Mouse (Mus musculus): ENCODE data around the gene Rcn1. TPM values are rescaled to one million over a fixed set of nuclear protein-coding genes. Genes with fewer than 3 reads are reported as not detected.

The Rcn1 gene
- polyA plus RNA-seq, 1 experiment from 2014 or later, result 180 TPM

DNA sequence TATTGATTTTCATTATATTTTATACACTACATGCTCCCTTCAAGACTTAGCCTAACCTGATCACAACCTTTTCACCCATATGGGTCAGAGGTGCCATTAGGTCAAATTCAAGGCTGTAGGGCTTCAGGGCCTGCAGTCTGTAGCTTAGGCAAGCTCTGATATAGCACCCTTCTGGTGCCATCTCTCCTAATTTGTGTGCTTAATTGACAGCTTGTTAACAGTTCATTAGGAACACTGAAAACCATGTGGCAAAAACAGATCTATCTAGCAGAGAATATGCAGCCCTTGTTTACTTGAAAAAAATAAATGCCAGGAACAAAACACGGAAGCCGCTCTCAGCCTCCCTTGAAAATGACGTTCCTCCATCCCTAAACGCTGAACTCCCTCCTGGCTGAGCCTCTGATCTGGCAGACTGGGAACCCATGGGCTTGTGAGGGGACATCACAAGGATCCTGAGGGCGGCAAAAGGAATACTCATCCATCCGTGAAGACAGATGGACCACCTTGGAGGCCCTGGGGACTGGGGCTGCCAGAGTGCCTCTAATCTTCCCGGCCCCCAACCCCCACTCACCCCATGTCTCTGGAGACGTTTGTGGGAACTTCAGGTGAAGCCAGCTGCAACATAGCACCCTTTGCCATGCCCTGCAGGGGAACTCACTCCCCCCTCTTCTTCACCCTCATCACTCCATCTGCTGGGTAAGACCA, 61.8 kb downstream of the Rcn1 start:
- H3K36me3 ChIP-seq, result no peaks in the 10 kb centered on the region
- H3K9me3 ChIP-seq (replicated peaks), result no peaks in the 10 kb centered on the region
- H3K4me3 ChIP-seq, result no peak overlapping the region
- no peak overlapping the region for H3K27ac ChIP-seq (ENCODE audit: poor library complexity, severe bottlenecking)
- H3K9ac ChIP-seq, result no peak overlapping the region
- 36% methylated on average over 8 of the region's 8 CpGs for WGBS
- peaks cover 9% of the 10 kb centered on the region for H3K27me3 ChIP-seq (replicated peaks)
- H3K4me2 ChIP-seq, result no peak overlapping the region
- peaks cover 13% of the 10 kb centered on the region for H3K4me1 ChIP-seq (replicated peaks)
- ATAC-seq (ENCODE audit: insufficient number of reproducible peaks, low FRiP score), result no peak

GRCm38 (mm10) chr2:105336314-105337027, 62.6 kb downstream of the Rcn1 start:
- no peak overlapping the region for H3K4me3 ChIP-seq
- H3K36me3 ChIP-seq, result no peaks in the 10 kb centered on the region
- H3K27ac ChIP-seq (ENCODE audit: poor library complexity, severe bottlenecking), result no peak overlapping the region
- no peak for ATAC-seq (ENCODE audit: insufficient number of reproducible peaks, low FRiP score)
- peaks cover 14% of the 10 kb centered on the region for H3K27me3 ChIP-seq (replicated peaks)
- no peak overlapping the region for H3K9ac ChIP-seq
- 29% methylated on average over 12 of the region's 12 CpGs for WGBS
- no peaks in the 10 kb centered on the region for H3K9me3 ChIP-seq (replicated peaks)
- H3K4me2 ChIP-seq, result no peak overlapping the region
- H3K4me1 ChIP-seq (replicated peaks), result peaks cover 13% of the 10 kb centered on the region

Other genes starting within 250 kb of the Rcn1 start
- gene Them7, start 175.0 kb downstream of the Rcn1 start, polyA plus RNA-seq (2016; fragmentation: Nextera tagmentation; extraction: Ambion mirVana), result 0.99 and 1.1 TPM in 2 replicates

Measured in heart, embryonic 12.5 days (tissue).